Mouse (Mus musculus) adrenal gland, postnatal 25 days (tissue): ENCODE data around the gene Nup210l. TPM values are rescaled to one million over a fixed set of nuclear protein-coding genes. Genes with fewer than 3 reads are reported as not detected.
"Not testable (repeated sequence)": the region's sequence is repeated elsewhere in the genome, so short reads cannot be mapped to it uniquely, and the experiment has no call there.

Experiments
- DNase-seq: peaks from one replicate; pipeline ENCODE4 v3.0.0; 2021; ENCODE audit warnings: mixed read lengths
- total RNA-seq: library from RNA; stranded (reverse); gene quantifications from 2 replicates; pipeline ENCODE4 v1.2.3, GENCODE M21; 2021

Nup210l gene
- total RNA-seq, 1 experiment from 2014 or later, result 0.55 TPM

- DNase-seq, result no peak
Measured at GRCm38 (mm10) chr3:90224331-90224730, 120.4 kb downstream of the Nup210l start.

- no peak for DNase-seq
Measured at GRCm38 (mm10) chr3:90231075-90231474, 127.1 kb downstream of the Nup210l start.

- peak; percentile 93 for DNase-seq
Measured at GRCm38 (mm10) chr3:90231507-90232333, 127.8 kb downstream of the Nup210l start, which contains the start of gene Jtb. Gene Jtb (plus strand): TSS chr3:90231597.

GRCm38 (mm10) chr3:90241251-90241650 is 137.3 kb downstream of the Nup210l start:
- DNase-seq, result no peak

GRCm38 (mm10) chr3:90241669-90242358 is 137.9 kb downstream of the Nup210l start:
- DNase-seq, result no peak

GRCm38 (mm10) chr3:90242984-90243775 is 139.2 kb downstream of the Nup210l start, which contains the start of gene Creb3l4:
Gene Creb3l4 (minus strand): TSS chr3:90243512.
- peak; percentile 44 for DNase-seq

- no peak for DNase-seq
Measured at GRCm38 (mm10) chr3:90245406-90245805, 141.5 kb downstream of the Nup210l start.

- DNase-seq, result no peak
Measured at GRCm38 (mm10) chr3:90247630-90247959, 143.7 kb downstream of the Nup210l start.

GRCm38 (mm10) chr3:90247960-90248745 is 144.2 kb downstream of the Nup210l start, which contains the start of gene Slc39a1:
Gene Slc39a1 (plus strand): TSS chr3:90248172.
- DNase-seq, result peak; percentile 90

- peak; percentile 30 for DNase-seq
Measured at GRCm38 (mm10) chr3:90248746-90249100, 144.8 kb downstream of the Nup210l start.

GRCm38 (mm10) chr3:90250791-90251190 is 146.9 kb downstream of the Nup210l start:
- no peak for DNase-seq

- not testable (repeated sequence) for DNase-seq
Measured at GRCm38 (mm10) chr3:90251731-90252226, 147.8 kb downstream of the Nup210l start.

GRCm38 (mm10) chr3:90252659-90253058 is 148.7 kb downstream of the Nup210l start:
- DNase-seq, result not testable (repeated sequence)

- DNase-seq, result not testable (repeated sequence)
Measured at GRCm38 (mm10) chr3:90253174-90253573, 149.2 kb downstream of the Nup210l start.

GRCm38 (mm10) chr3:90253653-90254418 is 149.9 kb downstream of the Nup210l start, which contains the start of gene Crtc2:
Gene Crtc2 (plus strand): TSS chr3:90254163.
- peak; percentile 91 for DNase-seq

GRCm38 (mm10) chr3:90254419-90255193 is 150.7 kb downstream of the Nup210l start:
- DNase-seq, result peak; percentile 64

GRCm38 (mm10) chr3:90255194-90255565 is 151.2 kb downstream of the Nup210l start:
- no peak for DNase-seq

- no peak for DNase-seq
Measured at GRCm38 (mm10) chr3:90255784-90256353, 151.9 kb downstream of the Nup210l start.
